Mouse (Mus musculus): ENCODE data around the gene Tmem184b.

DNA sequence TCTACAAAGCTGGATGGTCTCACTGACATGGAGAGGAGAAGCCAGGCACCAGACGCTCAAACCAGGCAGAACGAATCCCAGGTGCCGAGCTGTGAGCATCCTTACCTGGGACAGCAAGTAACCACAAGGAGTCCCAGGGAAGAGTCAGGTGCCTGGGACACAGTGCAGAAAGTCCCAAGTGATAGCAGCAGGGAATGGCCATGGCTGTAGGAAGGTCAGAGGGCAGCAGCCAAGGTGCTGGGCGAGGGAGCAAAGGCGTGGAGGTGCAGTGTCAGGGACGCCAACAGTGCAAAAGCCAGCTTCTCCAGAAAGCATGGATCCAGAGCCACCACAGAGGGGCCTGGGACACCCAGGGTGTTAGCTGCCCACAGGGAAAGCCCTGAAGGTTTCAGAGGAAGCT lies 10.3 kb downstream of the Tmem184b start:
- TF ChIP-seq CTCF (IDR thresholded peaks at IDR 0.05) (no peak), POLR2A (IDR thresholded peaks at IDR 0.05; ENCODE audit: insufficient read depth, low read depth, low read length) (no peak), EP300 (IDR thresholded peaks at IDR 0.05; ENCODE audit: insufficient read depth, low read depth, low read length) (no peak)

Measured in heart, adult 2 months (tissue).